26 mouse cellular contexts compared by ENCODE assay signal in the genomic region with DNA sequence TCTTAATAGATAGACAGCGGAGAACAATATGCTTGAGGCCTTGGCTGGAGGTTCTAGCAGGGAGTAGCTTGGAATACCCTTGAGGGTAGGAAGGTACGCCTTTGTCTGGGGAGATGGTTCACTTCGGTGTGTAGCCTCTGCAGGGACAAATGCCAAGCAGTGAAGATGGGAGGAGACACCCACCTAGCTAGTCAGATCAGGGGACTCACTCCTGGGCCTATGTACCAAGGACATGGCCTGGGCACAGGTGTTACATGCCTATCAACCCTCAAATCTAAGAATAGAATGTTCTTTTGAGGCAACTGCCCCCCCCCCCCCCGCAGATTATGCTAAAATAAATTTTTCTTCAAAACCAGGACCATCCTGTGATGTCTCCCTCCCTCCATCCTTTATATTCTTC.
DNase-seq lines count a peak whose midpoint lies in the region; ATAC-seq and TF ChIP-seq lines count a peak whose summit lies in the region.
"Had no signal": no experiment of that assay in that cellular context is flagged by ENCODE, and none has a peak within 500 bp of the region (broad histone marks: within the 10 kb centered on the region; RNA-seq: fewer than 3 reads in every experiment).

No protein-coding gene starts in this region.

- WGBS in lung, embryonic 15.5 days, result 83% methylated on average over 4 of the region's 4 CpGs
- WGBS in limb, embryonic 10.5 days, result 87% methylated on average over 4 of the region's 4 CpGs
- 88% methylated on average over 4 of the region's 4 CpGs for WGBS in intestine, embryonic 16.5 days

- H3K27me3 ChIP-seq in lung, embryonic 15.5 days, result no peaks in the 10 kb centered on the region
- no peaks in the 10 kb centered on the region for H3K27me3 ChIP-seq in limb, embryonic 10.5 days (ENCODE audit: low read depth, poor library complexity, severe bottlenecking)
- H3K27me3 ChIP-seq in myocyte (ENCODE audit: control insufficient read depth, insufficient read depth, insufficient read length), result no peaks in the 10 kb centered on the region
- H3K27me3 ChIP-seq in intestine, embryonic 16.5 days (replicated peaks; ENCODE audit: control insufficient read depth, insufficient read depth, low read length), result no peaks in the 10 kb centered on the region
- H3K27me3 ChIP-seq: midbrain, embryonic 13.5 days; neural tube, embryonic 15.5 days had no signal

- TF ChIP-seq CTCF in gastrocnemius, adult 2 months (IDR thresholded peaks at IDR 0.05), result no peak

- H3K79me2 ChIP-seq in myocyte (ENCODE audit: control insufficient read depth, insufficient read depth), result peaks cover 77% of the 10 kb centered on the region

- peak; percentile 55 for DNase-seq in gastrocnemius, adult 2 months
- no peak for DNase-seq in gastrocnemius, postnatal 36 days
- no peak for DNase-seq in lung, postnatal 4 days
- no peak for DNase-seq in limb, embryonic 10.5 days (ENCODE audit: low spot score)
- DNase-seq: adrenal gland, adult 2 months; adrenal gland, postnatal 36 days; cerebellum, adult 18-20 months; cerebellum, postnatal 10 days; gastrocnemius, postnatal 10 days; heart, postnatal 36 days; kidney, adult 11 months; kidney, postnatal 25 days; liver; lung, postnatal 10 days; right cerebral cortex, postnatal 25 days; thymus, adult 18-20 months; thymus, postnatal 25 days had no signal

- ATAC-seq in lung, embryonic 15.5 days (ENCODE audit: borderline replicate concordance, extremely low read depth, low FRiP score, low TSS enrichment), result no peak
- ATAC-seq in intestine, embryonic 16.5 days, result no peak
- ATAC-seq: CD4-positive, CD25-positive, alpha-beta regulatory T cell, adult 4 months; forebrain, embryonic 14.5 days; midbrain, embryonic 13.5 days had no signal

- no peak overlapping the region for H3K4me2 ChIP-seq in lung, embryonic 15.5 days
- peak overlapping the region; percentile 25 for H3K4me2 ChIP-seq in myocyte (ENCODE audit: low read depth)
- H3K4me2 ChIP-seq in intestine, embryonic 16.5 days (ENCODE audit: low read depth, low read length), result no peak overlapping the region
- H3K4me2 ChIP-seq: hindbrain, embryonic 14.5 days; midbrain, embryonic 13.5 days; neural tube, embryonic 15.5 days had no signal

- intact Hi-C loops in gastrocnemius, adult 2 months (cut with DNase I), result loop anchor here (5.0 kb wide), 1 partner anchor 78 kb away; no protein-coding TSS in a partner anchor
- intact Hi-C loops in gastrocnemius, postnatal 36 days (cut with DNase I), result no loop called here

- H3K36me3 ChIP-seq in lung, embryonic 15.5 days, result no peaks in the 10 kb centered on the region
- no peaks in the 10 kb centered on the region for H3K36me3 ChIP-seq in limb, embryonic 10.5 days
- H3K36me3 ChIP-seq in myocyte (ENCODE audit: control insufficient read depth, insufficient read depth), result no peaks in the 10 kb centered on the region
- H3K36me3 ChIP-seq in intestine, embryonic 16.5 days (ENCODE audit: control insufficient read depth, insufficient read depth, low read length), result no peaks in the 10 kb centered on the region
- H3K36me3 ChIP-seq: midbrain, embryonic 13.5 days; neural tube, embryonic 15.5 days had no signal

- no peaks in the 10 kb centered on the region for H3K9me3 ChIP-seq in lung, embryonic 15.5 days
- no peaks in the 10 kb centered on the region for H3K9me3 ChIP-seq in limb, embryonic 10.5 days (replicated peaks)
- no peaks in the 10 kb centered on the region for H3K9me3 ChIP-seq in intestine, embryonic 16.5 days (ENCODE audit: control insufficient read depth, low read length)
- H3K9me3 ChIP-seq: midbrain, embryonic 13.5 days; neural tube, embryonic 15.5 days had no signal

- TF ChIP-seq POLR2A in myocyte (IDR thresholded peaks at IDR 0.05; ENCODE audit: insufficient read length, low read depth), result no peak

- no peak overlapping the region for H3ac ChIP-seq in myocyte (ENCODE audit: control insufficient read depth, insufficient read length)

- peaks cover 67% of the 10 kb centered on the region for H3K4me1 ChIP-seq in lung, embryonic 15.5 days
- H3K4me1 ChIP-seq in limb, embryonic 10.5 days, result peaks cover 77% of the 10 kb centered on the region
- H3K4me1 ChIP-seq in intestine, embryonic 16.5 days (ENCODE audit: control insufficient read depth, insufficient read depth, low read length), result peaks cover 42% of the 10 kb centered on the region

- H3K27ac ChIP-seq in gastrocnemius, adult 2 months, result peak overlapping the region; percentile 86
- H3K27ac ChIP-seq in lung, embryonic 15.5 days, result peak overlapping the region; percentile 77; the same call in 1 of the 2 replicates
- peak overlapping the region; percentile 74; the same call in 1 of the 2 replicates for H3K27ac ChIP-seq in limb, embryonic 10.5 days
- no peak overlapping the region for H3K27ac ChIP-seq in intestine, embryonic 16.5 days (ENCODE audit: low read length)
- H3K27ac ChIP-seq: liver, embryonic 14.5 days; midbrain, embryonic 13.5 days; neural tube, embryonic 15.5 days had no signal

- H3K4me3 ChIP-seq in gastrocnemius, adult 2 months, result no peak overlapping the region
- no peak overlapping the region for H3K4me3 ChIP-seq in lung, embryonic 15.5 days
- no peak overlapping the region for H3K4me3 ChIP-seq in limb, embryonic 10.5 days
- H3K4me3 ChIP-seq in myocyte, result no peak overlapping the region
- no peak overlapping the region for H3K4me3 ChIP-seq in intestine, embryonic 16.5 days (ENCODE audit: low read length)
- H3K4me3 ChIP-seq: midbrain, embryonic 13.5 days; neural tube, embryonic 15.5 days had no signal

- no peak overlapping the region for H3K9ac ChIP-seq in lung, embryonic 15.5 days
- no peak overlapping the region for H3K9ac ChIP-seq in intestine, embryonic 16.5 days (ENCODE audit: low read depth, low read length)
- H3K9ac ChIP-seq: hindbrain, embryonic 14.5 days; liver, embryonic 14.5 days; midbrain, embryonic 13.5 days; neural tube, embryonic 15.5 days had no signal

TF ChIP-seq in myocyte, 11 proteins besides CTCF, POLR2A, EP300 and RAD21:
- no peak for TF ChIP-seq CEBPB (IDR thresholded peaks at IDR 0.05; ENCODE audit: insufficient read depth, poor library complexity, severe bottlenecking)
- TF ChIP-seq USF1 (IDR thresholded peaks at IDR 0.05; ENCODE audit: low read depth), result no peak
- TF ChIP-seq MYOD1 (IDR thresholded peaks at IDR 0.05; ENCODE audit: control insufficient read depth in 1 of 3, insufficient read length in 2 of 3, low read depth in 2 of 3), result peak in 2 of 3 experiments; percentile 61 to 70
- no peak for TF ChIP-seq E2F4 (IDR thresholded peaks at IDR 0.05; ENCODE audit: insufficient read depth)
- TF ChIP-seq SRF (IDR thresholded peaks at IDR 0.05; ENCODE audit: control insufficient read depth, insufficient read length, low read depth), result no peak
- TF ChIP-seq REST (IDR thresholded peaks at IDR 0.05; ENCODE audit: insufficient read depth, insufficient read length), result no peak
- TF ChIP-seq MYOG (IDR thresholded peaks at IDR 0.05; ENCODE audit: control insufficient read depth in 1 of 3, insufficient read depth in 1 of 3, insufficient read length in 2 of 3, low read depth in 2 of 3), result peak in 1 of 3 experiments; percentile 18
- TF ChIP-seq TCF12 (IDR thresholded peaks at IDR 0.05; ENCODE audit: insufficient read depth, poor library complexity, severe bottlenecking), result no peak
- TF ChIP-seq TCF3 (IDR thresholded peaks at IDR 0.05; ENCODE audit: insufficient read length, low read depth), result no peak
- no peak for TF ChIP-seq MAX (IDR thresholded peaks at IDR 0.05; ENCODE audit: low read depth)
- no peak for TF ChIP-seq POLR2AphosphoS2 (IDR thresholded peaks at IDR 0.05; ENCODE audit: insufficient read length, low read depth)
TF ChIP-seq in myocyte: peak in this region for 2.
